Mouse (Mus musculus) left cerebral cortex, postnatal 25 days (tissue): ENCODE measurements around the gene Nop9. TPM values are rescaled to one million over a fixed set of nuclear protein-coding genes. Genes with fewer than 3 reads are reported as not detected.

Experiments used
- DNase-seq, 2 experiments: peaks; one replicate each; pipeline ENCODE4 v3.0.0; 2022; ENCODE audit warnings: low spot score in 2 of 2, mixed read lengths in 1 of 2
- intact Hi-C: fragments of 180-260 bp; cut with DNase I; formaldehyde crosslinking; loops from one replicate; pipeline ENCODE4 v1.15.1; 2025
- total RNA-seq, 2 experiments: library from RNA; stranded (reverse); gene quantifications; 2 replicates each; pipeline ENCODE4 v1.2.3; 2021

Nop9 gene
- total RNA-seq, 2 experiments from 2014 or later: 12.7 to 14.0 TPM

DNA sequence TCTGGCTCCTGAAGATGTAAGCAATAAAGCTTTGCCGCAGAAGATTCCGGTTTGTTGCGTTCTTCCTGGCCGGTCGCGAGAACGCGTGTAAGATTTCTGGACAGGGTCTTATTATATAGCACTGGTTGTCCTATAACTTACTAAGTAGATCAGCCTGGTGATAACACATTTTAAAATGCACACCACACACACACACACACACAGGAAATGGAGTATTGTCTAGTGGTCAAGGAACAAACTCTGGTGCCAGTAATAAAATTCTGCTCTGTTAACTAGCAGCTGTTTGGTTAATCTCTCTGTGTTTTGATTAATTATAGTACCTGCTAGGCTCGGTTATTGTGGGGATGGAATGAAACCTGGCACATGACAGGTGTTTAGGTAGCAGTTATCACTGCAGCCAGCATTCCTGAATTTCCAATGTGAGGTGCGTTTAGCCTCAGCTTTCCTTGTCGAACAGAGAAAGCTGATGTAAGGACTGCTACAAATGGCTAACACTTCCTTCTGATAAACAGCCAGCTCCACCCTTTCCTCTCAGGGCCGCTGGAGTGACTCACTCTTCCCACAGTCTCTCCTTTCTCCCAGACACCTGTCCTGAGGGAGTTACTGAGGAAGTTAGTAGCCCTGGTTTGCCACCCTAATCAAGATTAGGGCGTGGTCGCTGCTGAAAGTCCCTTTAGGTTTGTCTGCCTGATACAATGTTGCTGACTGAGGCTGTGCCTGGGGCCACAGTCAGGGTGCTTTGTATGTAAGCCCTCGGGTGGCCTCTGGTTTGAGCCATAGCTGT lies 50.1 kb downstream of the Nop9 start:
- intact Hi-C loops: no loop called here
- DNase-seq: peak in 1 of 2 experiments; percentile 0

Other genes starting within 250 kb of the Nop9 start
- gene Cpne6, start 235.2 kb upstream of the Nop9 start, total RNA-seq: 100 to 1,000 TPM; 180 to 216 TPM
- gene Nrl, start 220.7 kb upstream of the Nop9 start, total RNA-seq: 1 to 10 TPM in 1 of 2 experiments, under 1 TPM in 1; 0.34 to 1.2 TPM
- gene Pck2, start 205.4 kb upstream of the Nop9 start, total RNA-seq: 10 to 100 TPM; 20.2 to 25.3 TPM
- gene Dcaf11, start 185.7 kb upstream of the Nop9 start, total RNA-seq: 10 to 100 TPM; 73.1 to 77.7 TPM
- under 1 TPM in 1 of 2 experiments, not detected in 1; 0.89 TPM for gene A730061H03Rik, start 185.3 kb upstream of the Nop9 start, total RNA-seq
- not detected for gene Fitm1, start 170.1 kb upstream of the Nop9 start, total RNA-seq
- gene Psme1, start 167.6 kb upstream of the Nop9 start, total RNA-seq: 10 to 100 TPM; 39.4 to 45.3 TPM
- 10 to 100 TPM; 38.1 to 41.5 TPM for gene Emc9, start 160.4 kb upstream of the Nop9 start, total RNA-seq
- 10 to 100 TPM; 35.2 to 47.9 TPM for gene Psme2, start 154.6 kb upstream of the Nop9 start, total RNA-seq
- 10 to 100 TPM; 27.6 to 31.7 TPM for gene Rnf31, start 154.0 kb upstream of the Nop9 start, total RNA-seq
- 10 to 100 TPM in 1 of 2 experiments, 1 to 10 TPM in 1; 9.9 to 12.3 TPM for gene Irf9, start 142.1 kb upstream of the Nop9 start, total RNA-seq
- gene Rec8, start 127.7 kb upstream of the Nop9 start, total RNA-seq: 1 to 10 TPM; 2.2 to 3.7 TPM
- 100 to 1,000 TPM; 117 TPM for gene Ipo4, start 109.7 kb upstream of the Nop9 start, total RNA-seq
- gene Gm49378, start 107.8 kb upstream of the Nop9 start, total RNA-seq: 1 to 10 TPM; 3.9 to 4.7 TPM
- gene Tm9sf1, start 101.9 kb upstream of the Nop9 start, total RNA-seq: 10 to 100 TPM; 36.6 to 45.2 TPM
- 1 to 10 TPM in 1 of 2 experiments, under 1 TPM in 1; 0.30 to 1.1 TPM for gene Tssk4, start 95.5 kb upstream of the Nop9 start, total RNA-seq
- 10 to 100 TPM; 36.9 to 40.1 TPM for gene Mdp1, start 85.2 kb upstream of the Nop9 start, total RNA-seq
- gene Gmpr2, start 73.8 kb upstream of the Nop9 start, total RNA-seq: 10 to 100 TPM; 22.1 to 24.8 TPM
- gene Nedd8, start 73.6 kb upstream of the Nop9 start, total RNA-seq: 100 to 1,000 TPM; 325 to 348 TPM
- 10 to 100 TPM; 12.9 to 14.8 TPM for gene Tinf2, start 63.9 kb upstream of the Nop9 start, total RNA-seq
- gene Tgm1, start 31.8 kb upstream of the Nop9 start, total RNA-seq: not detected
- gene Rabggta, start 23.4 kb upstream of the Nop9 start, total RNA-seq: 10 to 100 TPM; 45.6 to 45.8 TPM
- gene Dhrs1, start within 50 bp of the Nop9 start, total RNA-seq: 10 to 100 TPM; 79.2 to 88.7 TPM
- gene Cideb, start 12.8 kb downstream of the Nop9 start, total RNA-seq: 1 to 10 TPM; 1.6 to 2.3 TPM
- under 1 TPM; 0.25 to 0.32 TPM for gene Ltb4r2, start 15.7 kb downstream of the Nop9 start, total RNA-seq
- gene Ltb4r1, start 20.3 kb downstream of the Nop9 start, total RNA-seq: under 1 TPM; 0.25 to 0.39 TPM
- gene Adcy4, start 38.4 kb downstream of the Nop9 start, total RNA-seq: 1 to 10 TPM; 3.8 to 7.1 TPM
- gene Ripk3, start 43.2 kb downstream of the Nop9 start, total RNA-seq: under 1 TPM in 1 of 2 experiments, not detected in 1; 0.96 TPM
- gene Nfatc4, start 77.5 kb downstream of the Nop9 start, total RNA-seq: 1 to 10 TPM; 1.3 to 2.6 TPM
- gene Nynrin, start 108.3 kb downstream of the Nop9 start, total RNA-seq: 10 to 100 TPM in 1 of 2 experiments, 1 to 10 TPM in 1; 6.5 to 10.5 TPM
- under 1 TPM; 0.14 to 0.25 TPM for gene Cbln3, start 138.7 kb downstream of the Nop9 start, total RNA-seq
- gene Khnyn, start 139.3 kb downstream of the Nop9 start, total RNA-seq: 10 to 100 TPM; 10.1 to 10.7 TPM
- 10 to 100 TPM; 96.3 to 96.9 TPM for gene Sdr39u1, start 154.6 kb downstream of the Nop9 start, total RNA-seq
- not detected for gene Cma1, start 199.0 kb downstream of the Nop9 start, total RNA-seq
- gene Cma2, start 205.3 kb downstream of the Nop9 start, total RNA-seq: not detected